Mouse (Mus musculus): Measurements from ENCODE around the gene Slc4a1. TPM values are rescaled to one million over a fixed set of nuclear protein-coding genes. Genes with fewer than 3 reads are reported as not detected.
A peak's percentile ranks its signal among the peaks of the same experiment; 100 is the strongest.

The Slc4a1 gene
- polyA plus RNA-seq, 1 experiment: 0.72 TPM

- Histone ChIP-seq H3K27ac (ENCODE audit: insufficient read depth, low read length) (no peak overlapping the region), H3K4me1 (ENCODE audit: control insufficient read depth, insufficient read depth, low read length) (peaks cover 10% of the 10 kb centered on the region; the same call in 1 of the 2 replicates), H3K27me3 (ENCODE audit: control insufficient read depth, insufficient read depth, low read length) (no peaks in the 10 kb centered on the region), H3K4me3 (replicated peaks; ENCODE audit: insufficient read depth, low read depth, low read length) (no peak overlapping the region)
- no peak for DNase-seq
- WGBS: 76% methylated on average over 9 of the region's 9 CpGs
- TF ChIP-seq CTCF (IDR thresholded peaks at IDR 0.05; ENCODE audit: borderline replicate concordance, insufficient read depth, low read depth, low read length) (no peak), POLR2A (IDR thresholded peaks at IDR 0.05; ENCODE audit: borderline replicate concordance, insufficient read depth, low read length) (no peak)
These were observed 57.9 kb downstream of the Slc4a1 start for GRCm38 (mm10) chr11:102308104-102308503.

DNA sequence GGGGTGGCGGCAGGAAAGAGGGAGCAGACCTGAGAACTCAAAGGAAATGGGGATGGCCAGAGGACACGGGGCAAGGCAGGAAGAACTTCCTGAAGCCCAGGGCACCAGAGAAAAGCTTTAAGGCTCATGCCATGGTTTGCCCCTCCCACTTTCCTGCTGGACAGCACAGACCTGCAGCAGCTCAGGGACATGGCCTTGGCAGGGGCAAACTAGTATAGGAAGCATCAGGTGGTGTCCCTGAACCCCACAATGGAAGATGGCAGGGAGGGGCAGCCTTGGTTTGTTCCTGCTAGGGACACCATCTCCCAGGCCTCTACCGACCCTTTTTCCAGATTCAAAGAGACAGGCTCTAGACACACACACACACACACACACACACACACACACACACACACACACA lies 60.6 kb downstream of the Slc4a1 start:
- no peak for DNase-seq
- TF ChIP-seq POLR2A (IDR thresholded peaks at IDR 0.05; ENCODE audit: borderline replicate concordance, insufficient read depth, low read length): no peak
- no peak overlapping the region for H3K27ac ChIP-seq (ENCODE audit: insufficient read depth, low read length)
- 64% methylated on average over 3 of the region's 3 CpGs for WGBS
- no peak overlapping the region for H3K4me3 ChIP-seq (replicated peaks; ENCODE audit: insufficient read depth, low read depth, low read length)
- H3K4me1 ChIP-seq (ENCODE audit: control insufficient read depth, insufficient read depth, low read length): peaks cover 9% of the 10 kb centered on the region; the same call in 1 of the 2 replicates
- no peaks in the 10 kb centered on the region for H3K27me3 ChIP-seq (ENCODE audit: control insufficient read depth, insufficient read depth, low read length)

- no peak for DNase-seq
- H3K27ac ChIP-seq (ENCODE audit: insufficient read depth, low read length): no peak overlapping the region
- WGBS: 55% methylated on average over 2 of the region's 2 CpGs
- H3K4me1 ChIP-seq (ENCODE audit: control insufficient read depth, insufficient read depth, low read length): no peaks in the 10 kb centered on the region
- H3K27me3 ChIP-seq (ENCODE audit: control insufficient read depth, insufficient read depth, low read length): no peaks in the 10 kb centered on the region
- H3K4me3 ChIP-seq (replicated peaks; ENCODE audit: insufficient read depth, low read depth, low read length): no peak overlapping the region
- no peak for TF ChIP-seq POLR2A (IDR thresholded peaks at IDR 0.05; ENCODE audit: borderline replicate concordance, insufficient read depth, low read length)
- TF ChIP-seq CTCF (IDR thresholded peaks at IDR 0.05; ENCODE audit: borderline replicate concordance, insufficient read depth, low read depth, low read length): no peak
These were observed 61.9 kb downstream of the Slc4a1 start for GRCm38 (mm10) chr11:102304141-102304540.

- peak in 1 of 2 experiments; percentile 56 for DNase-seq
- H3K4me1 ChIP-seq (ENCODE audit: control insufficient read depth, insufficient read depth, low read length): peaks cover 7% of the 10 kb centered on the region; the same call in 1 of the 2 replicates
- TF ChIP-seq POLR2A (IDR thresholded peaks at IDR 0.05; ENCODE audit: borderline replicate concordance, insufficient read depth, low read length) (no peak), CTCF (IDR thresholded peaks at IDR 0.05; ENCODE audit: borderline replicate concordance, insufficient read depth, low read depth, low read length) (peak; percentile 55)
- no peaks in the 10 kb centered on the region for H3K27me3 ChIP-seq (ENCODE audit: control insufficient read depth, insufficient read depth, low read length)
- no peak overlapping the region for H3K27ac ChIP-seq (ENCODE audit: insufficient read depth, low read length)
- 4% methylated on average over 1 of the region's 1 CpGs for WGBS
- no peak overlapping the region for H3K4me3 ChIP-seq (replicated peaks; ENCODE audit: insufficient read depth, low read depth, low read length)
These were observed 66.2 kb downstream of the Slc4a1 start for GRCm38 (mm10) chr11:102299839-102300238.

Other genes with a start within 250 kb of the Slc4a1 start
- not detected in 2 replicates for gene Nags, start 220.7 kb downstream of the Slc4a1 start, polyA plus RNA-seq (2012; rRNA removed)
- gene Tmem101, start 209.8 kb downstream of the Slc4a1 start, polyA plus RNA-seq (2012; rRNA removed): 33.2 and 34.0 TPM in 2 replicates
- gene Lsm12, start 180.9 kb downstream of the Slc4a1 start, polyA plus RNA-seq (2012; rRNA removed): 35.2 and 40.2 TPM in 2 replicates
- 115 and 120 TPM in 2 replicates for gene G6pc3, start 176.6 kb downstream of the Slc4a1 start, polyA plus RNA-seq (2012; rRNA removed)
- gene Hdac5, start 136.0 kb downstream of the Slc4a1 start, polyA plus RNA-seq (2012; rRNA removed): 188 and 194 TPM in 2 replicates
- 1.3 and 2.2 TPM in 2 replicates for gene BC030867, start 117.3 kb downstream of the Slc4a1 start, polyA plus RNA-seq (2012; rRNA removed)
- gene Asb16, start 97.5 kb downstream of the Slc4a1 start, polyA plus RNA-seq (2012; rRNA removed): 3.1 and 4.0 TPM in 2 replicates
- gene Tmub2, start 81.3 kb downstream of the Slc4a1 start, polyA plus RNA-seq (2012; rRNA removed): 82.7 and 85.3 TPM in 2 replicates
- 93.3 and 101 TPM in 2 replicates for gene Atxn7l3, start 69.6 kb downstream of the Slc4a1 start, polyA plus RNA-seq (2012; rRNA removed)
- gene Ubtf, start 46.5 kb downstream of the Slc4a1 start, polyA plus RNA-seq (2012; rRNA removed): 94.6 and 95.8 TPM in 2 replicates
- 446 and 460 TPM in 2 replicates for gene Rundc3a, start 27.2 kb upstream of the Slc4a1 start, polyA plus RNA-seq (2012; rRNA removed)
- gene Slc25a39, start 41.7 kb upstream of the Slc4a1 start, polyA plus RNA-seq (2012; rRNA removed): 124 and 126 TPM in 2 replicates
- 58.4 TPM in 2 replicates for gene Grn, start 64.1 kb upstream of the Slc4a1 start, polyA plus RNA-seq (2012; rRNA removed)
- 57.8 and 60.3 TPM in 2 replicates for gene Fam171a2, start 81.5 kb upstream of the Slc4a1 start, polyA plus RNA-seq (2012; rRNA removed)
- gene Itga2b, start 103.9 kb upstream of the Slc4a1 start, polyA plus RNA-seq (2012; rRNA removed): 2.8 and 4.0 TPM in 2 replicates
- gene Gpatch8, start 190.2 kb upstream of the Slc4a1 start, polyA plus RNA-seq (2012; rRNA removed): 64.7 and 66.9 TPM in 2 replicates
- gene Gm11627, start 213.3 kb upstream of the Slc4a1 start, polyA plus RNA-seq (2012; rRNA removed): 1.1 and 1.3 TPM in 2 replicates
- 2.7 and 2.9 TPM in 2 replicates for gene Fzd2, start 238.2 kb upstream of the Slc4a1 start, polyA plus RNA-seq (2012; rRNA removed)